Mouse (Mus musculus): Measurements from ENCODE around the gene Rapgef1. TPM values are rescaled to one million over a fixed set of nuclear protein-coding genes. Genes with fewer than 3 reads are reported as not detected.

Gene Rapgef1
- polyA plus RNA-seq (2017; shearing (Covaris generic)): 10 to 100 TPM; 28.7 to 35.9 TPM

DNA sequence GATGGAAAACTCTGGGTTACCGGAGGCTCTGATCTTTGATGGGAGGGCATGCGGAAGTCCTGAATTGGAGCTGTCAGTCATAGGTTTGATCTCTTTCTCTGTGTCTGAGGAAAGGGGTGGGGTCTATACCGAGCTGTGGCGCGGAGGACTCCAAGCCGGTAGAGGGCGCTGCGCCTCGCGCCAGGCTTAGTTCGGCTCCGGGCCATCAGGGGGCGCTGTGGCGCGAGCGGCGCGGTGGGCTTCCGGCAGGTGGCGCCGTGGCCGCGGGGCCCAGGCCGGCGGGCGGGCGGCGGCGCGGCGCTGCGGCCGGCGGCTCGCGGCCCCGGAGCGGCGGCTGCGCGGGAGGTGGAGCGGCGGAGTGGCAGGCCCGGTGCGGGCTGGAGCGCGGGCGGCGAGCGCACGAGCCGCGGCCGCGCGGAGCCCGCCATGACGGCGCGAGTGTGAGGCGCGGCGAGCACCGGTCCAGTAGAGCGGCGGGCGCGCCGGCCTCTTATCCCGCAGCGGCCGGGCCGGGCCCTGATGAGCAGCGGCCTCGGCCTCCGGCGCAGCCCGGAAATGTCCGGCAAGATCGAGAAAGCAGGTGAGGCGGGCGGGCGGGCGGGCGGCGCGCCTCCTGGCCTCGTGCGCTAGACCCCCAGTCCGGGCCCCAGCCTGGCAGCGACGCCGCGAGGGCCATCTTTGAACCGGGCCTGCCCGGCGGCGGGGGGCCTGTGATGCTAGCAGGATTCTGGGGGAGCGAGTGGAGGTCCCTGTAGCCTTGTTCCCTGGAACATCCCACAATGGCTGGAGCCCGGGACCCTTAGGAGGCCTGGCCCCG lies at the start of gene Rapgef1:
Rapgef1 (plus strand) TSS at position 237 of the 817 bp plus-strand sequence.
- ATAC-seq: peak; percentile 80

DNA sequence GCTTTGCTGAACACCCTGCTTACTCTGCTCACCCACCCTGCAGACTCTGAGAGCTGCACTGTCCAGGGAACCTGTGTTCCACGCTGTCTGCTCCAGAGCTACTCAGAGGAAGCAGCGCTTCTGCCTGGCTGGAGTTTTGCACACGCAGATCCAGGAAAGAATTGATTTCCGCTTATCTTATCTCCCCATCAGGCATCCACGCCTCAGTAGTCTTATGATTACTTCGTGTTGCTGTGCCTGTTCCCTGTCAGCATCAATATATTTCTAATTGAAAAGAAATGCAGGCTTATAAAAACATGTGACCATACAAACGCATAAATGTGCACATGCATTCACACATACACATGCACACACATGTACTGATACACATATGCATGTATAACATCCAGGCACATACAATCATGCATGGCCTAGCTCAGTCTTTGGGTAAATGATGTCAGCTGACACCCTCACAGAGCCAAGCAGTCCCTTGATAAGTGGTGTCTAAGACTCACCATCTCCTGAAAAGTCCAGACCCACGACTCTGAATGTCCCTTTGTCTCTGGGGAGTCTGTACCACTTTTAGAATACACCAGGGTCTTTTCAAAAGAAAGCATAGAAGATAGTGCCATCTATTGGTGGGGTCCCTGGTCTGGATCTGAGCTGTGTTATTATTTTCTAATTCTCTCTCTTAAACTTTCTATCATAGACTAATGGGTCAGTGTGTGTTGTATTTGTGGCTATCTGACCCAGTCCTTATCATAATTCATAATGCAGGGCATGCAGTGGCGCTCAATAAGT lies 47.4 kb upstream of the Rapgef1 start:
- ATAC-seq: no peak

DNA sequence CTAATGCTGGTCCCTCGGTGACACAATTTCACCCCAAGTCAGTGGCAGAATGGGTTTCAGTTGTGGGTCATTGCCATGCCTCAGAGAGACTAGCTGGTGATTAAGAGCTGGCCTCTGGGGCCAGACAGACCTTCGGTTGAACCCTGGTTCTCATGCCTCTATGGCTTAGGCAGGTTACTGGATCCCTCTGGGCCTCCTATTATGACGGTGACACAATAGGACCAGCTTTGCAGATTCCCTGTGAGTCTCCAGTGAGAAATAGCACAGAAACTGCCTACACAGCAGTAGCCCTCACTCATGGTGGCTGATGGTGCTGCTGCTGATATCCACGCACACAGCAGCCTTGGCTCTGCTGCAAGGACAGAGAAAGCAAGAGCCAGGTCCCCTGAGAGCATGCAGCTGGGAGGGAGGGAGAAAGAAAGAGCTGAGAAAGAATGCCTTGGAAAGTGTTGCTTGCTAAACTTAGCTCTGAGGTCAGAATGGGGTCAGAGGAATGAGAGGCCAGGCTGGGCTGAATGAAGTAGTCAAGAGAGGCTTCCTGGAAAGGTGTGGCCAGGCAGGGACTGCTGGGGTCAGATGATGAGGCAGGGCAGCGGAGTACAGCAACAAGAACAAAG lies 46.6 kb upstream of the Rapgef1 start:
- ATAC-seq: no peak

DNA sequence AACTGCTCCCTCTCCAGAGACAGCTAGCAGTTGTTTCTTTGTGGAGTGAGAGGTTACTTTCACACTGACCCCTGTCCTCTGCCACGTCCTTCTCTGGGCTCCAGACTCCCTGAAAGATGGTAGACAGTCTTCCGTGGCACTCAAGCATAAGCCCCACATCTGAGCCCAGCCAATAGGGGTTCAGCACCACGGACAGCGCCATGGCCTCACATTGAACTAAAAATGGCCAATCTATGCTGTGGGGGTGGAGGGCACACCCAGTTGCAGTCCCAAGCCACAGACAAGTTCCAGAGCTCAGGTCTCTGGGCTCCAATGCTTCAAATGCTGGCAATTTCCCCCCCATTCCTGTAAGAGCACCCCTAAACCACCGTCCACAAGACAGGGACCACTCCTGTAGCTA lies 45.9 kb upstream of the Rapgef1 start:
- no peak for ATAC-seq

DNA sequence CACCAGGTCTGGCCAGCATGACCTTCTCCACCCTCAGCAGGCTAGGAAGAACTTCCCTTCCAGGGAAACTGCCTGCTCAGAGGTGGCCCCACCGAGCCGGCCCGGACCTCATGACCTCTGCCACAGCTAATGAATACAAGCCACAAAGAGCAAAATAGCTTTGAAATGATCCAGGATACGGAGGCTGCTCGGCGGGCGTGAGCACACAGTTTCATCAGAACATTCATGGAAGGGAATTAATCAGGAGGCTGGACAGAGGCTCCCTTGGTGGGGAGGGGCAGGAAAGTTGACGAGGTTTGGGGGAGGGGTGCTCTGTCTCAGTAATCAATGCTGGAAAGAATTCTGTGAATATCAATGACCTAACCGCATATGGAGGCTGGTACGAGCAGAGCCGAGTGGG lies 45.3 kb upstream of the Rapgef1 start:
- no peak for ATAC-seq

DNA sequence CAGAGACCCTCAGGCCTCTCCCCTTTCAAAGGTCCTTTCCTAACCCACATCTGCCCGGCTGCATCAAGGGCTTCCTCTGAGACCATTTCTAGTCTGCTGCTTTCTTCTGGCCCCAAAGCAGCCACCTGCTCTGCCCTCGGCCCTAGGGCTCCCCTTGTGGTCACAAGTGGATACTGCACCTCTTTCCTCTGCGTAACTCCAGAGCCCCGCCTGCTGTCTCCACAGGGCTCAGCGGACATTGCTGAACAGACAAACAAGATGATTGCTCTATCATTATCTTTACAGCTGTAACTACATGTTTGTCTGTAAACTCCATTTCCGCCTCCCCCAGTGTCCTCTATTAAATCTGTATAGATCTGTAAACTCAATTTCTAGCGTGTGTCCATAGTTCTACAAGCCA lies 37.1 kb upstream of the Rapgef1 start:
- ATAC-seq: no peak

DNA sequence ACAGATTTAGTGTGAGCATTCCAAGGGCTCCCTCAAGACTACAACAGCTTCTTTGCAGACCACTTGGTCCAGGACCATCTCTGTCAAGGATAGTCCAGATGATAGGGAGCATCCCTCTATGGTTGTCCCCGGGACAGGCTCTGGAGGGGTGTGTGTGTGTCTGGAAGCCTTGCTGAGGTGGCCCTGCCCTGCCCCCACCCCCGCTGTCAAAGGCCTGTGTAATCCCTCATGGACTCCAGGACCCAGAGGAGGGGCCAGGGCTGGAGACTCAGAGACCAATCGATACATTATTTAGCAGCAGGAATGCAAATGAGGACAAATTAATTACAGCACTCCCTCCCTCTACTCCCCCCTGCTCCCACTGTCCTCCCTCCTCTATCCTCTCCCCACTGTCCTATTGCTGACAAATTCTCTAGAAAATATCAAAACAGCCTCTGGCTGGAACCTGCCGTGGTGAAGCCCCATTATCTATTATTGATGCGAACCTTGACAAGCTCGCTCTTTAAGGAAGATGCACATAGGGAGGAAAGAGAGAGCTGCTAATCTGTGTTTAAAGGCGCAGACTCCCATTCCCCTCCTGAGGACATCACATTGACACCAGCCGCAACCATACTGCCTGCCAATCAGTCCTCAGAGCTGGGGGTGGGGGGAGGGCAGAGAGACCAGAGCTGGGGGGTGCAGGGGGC lies 33.4 kb upstream of the Rapgef1 start:
- ATAC-seq: no peak

DNA sequence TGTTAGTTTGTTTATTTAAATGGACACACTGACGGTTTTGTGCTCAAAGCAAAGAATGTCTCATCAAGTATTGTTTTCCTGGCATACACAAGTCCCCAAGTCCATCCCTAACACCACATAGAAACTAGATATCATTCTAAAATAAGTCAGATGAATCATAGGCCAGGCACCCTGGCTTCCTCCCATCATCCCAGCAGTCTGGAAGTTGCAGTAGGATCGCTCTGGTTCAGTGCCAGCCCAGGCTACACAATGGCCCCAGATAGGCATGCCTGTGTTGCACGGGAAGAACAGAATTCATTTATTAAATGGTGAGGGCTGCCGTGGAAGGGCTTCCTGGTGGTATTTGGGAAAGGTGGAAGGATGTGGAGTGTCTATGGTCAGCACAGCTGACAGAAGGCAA lies 31.5 kb upstream of the Rapgef1 start:
- ATAC-seq: no peak

DNA sequence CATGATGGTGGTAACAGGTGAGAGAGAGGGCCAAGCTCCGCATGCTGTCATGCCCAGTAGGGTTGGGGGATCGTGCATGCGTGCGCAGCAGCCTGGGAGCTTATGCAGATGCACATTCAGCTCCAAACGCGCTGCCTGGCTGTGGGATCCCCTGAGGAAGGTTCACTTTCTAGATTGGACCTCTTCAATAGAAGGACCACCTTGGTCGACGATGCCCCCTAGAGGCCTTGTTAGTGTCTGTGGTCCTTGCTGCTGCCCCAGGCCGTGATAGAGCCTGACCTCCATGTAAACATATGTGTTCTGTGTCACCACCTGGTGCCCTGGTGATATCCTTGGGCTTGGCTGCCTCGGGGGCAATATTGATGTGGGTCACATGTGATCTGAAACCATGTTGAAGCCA lies 30.3 kb upstream of the Rapgef1 start:
- no peak for ATAC-seq

DNA sequence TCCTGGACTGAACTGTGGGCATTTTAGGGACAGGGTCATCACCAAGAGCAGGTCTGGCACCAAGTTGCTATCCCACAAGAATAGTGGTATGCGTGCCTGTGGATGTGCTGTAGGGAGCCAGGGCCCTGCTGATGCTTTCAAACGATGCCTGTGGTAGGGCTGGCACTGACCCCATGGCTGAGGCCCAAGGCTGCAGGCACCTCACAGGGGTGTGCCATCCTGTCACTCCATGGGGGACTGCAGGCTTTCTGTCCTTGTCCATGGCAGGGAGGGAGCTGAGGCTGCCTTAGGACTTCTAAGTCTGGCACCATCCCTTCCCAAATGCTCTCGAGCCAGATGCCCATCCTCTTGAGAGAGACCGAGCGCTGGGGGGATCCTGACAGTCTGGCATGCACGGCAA lies 27.9 kb upstream of the Rapgef1 start:
- no peak for ATAC-seq

DNA sequence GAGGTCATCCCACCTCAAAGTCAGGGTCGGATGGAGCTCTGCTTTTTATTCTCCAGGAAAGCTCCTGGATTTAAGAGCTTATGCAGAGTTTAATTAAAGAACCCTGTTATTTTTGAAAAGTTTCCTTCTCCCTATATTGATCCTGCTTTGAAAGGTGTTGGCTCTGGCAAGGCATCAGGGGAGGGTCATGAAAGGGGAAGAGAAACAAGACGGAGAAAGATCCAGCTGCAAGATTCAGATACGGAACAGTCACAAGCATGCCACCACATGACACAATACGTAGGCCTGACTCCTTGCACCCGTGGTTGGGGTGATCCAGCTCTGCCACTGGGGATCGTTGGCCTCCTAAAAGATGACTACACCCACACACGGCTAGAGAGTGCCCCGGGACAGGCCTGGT lies 27.0 kb upstream of the Rapgef1 start:
- ATAC-seq: no peak

DNA sequence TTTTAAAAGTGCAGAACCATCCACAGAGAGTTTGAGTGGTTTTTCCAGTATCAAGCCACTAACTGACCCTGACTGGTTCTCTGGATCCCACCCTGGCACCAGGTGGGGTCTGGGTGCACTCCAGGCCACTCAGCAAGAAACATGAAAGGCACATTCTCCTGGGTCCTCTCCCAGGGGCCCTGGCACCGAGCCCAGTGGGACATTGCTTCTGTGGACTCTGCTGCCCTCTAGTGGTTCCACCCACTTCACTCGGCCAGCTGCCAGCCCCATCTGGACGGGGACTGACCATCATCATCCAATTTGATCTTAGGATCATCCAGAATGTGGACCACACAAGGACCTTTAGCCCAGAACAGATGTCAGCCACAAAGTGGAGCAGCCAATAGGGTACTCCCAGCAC lies 15.6 kb upstream of the Rapgef1 start:
- ATAC-seq: no peak

DNA sequence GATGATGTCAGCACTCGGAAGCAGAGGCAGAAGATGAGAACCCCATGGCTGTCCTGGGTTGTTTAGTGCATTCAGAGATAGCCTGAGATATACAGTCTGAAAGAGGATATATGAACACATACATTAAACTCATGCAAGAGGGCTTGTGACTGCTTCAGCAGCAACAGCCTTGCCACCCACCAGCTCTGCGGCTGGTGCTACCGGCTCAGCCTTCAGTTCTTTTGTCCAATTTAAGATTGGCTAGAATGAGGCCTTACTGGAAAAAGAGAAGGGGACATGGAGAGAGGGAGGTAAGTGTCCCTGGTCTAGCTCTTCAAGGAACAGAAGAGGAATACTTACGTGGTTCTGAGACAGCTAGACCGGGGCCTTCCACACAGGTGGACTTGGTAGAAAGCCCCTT lies 13.9 kb upstream of the Rapgef1 start:
- no peak for ATAC-seq

DNA sequence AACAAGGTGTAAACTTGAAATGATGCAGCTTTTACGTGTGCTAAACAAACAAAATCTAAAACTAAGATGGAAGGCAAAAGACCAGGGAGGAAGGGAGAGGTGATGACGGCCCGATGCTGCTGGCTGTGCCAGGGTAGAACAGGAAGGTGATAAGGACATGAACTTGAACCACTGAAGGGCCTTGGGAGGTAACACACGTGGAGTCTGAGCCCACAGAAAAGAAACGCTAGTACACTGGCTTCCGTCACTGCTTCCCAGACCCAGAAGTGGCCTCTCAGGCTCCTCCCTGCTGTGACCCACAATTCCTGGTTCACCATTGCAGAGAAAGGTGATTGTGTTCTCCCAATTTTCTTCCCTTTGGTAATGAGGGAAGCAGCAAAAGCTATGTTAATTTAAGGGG lies 13.1 kb upstream of the Rapgef1 start:
- ATAC-seq: no peak

DNA sequence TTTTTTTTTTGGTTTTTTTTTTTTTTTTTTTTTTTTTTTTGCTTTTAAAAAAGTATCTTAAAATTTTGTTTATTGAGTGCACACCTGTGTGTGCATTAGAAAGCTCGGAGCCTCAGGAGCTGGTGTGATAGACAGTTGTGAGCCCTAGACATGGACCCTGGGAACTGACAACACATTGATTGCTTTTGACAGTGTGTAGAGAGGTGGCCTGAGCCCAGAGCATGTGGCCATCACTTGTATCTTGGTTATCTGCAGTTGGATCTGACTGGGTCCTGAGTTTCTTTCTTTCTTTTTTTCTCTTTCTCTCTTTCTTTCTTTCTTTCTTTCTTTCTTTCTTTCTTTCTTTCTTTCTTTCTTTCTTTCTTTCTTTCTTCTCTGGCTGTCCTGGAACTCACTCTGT lies 2.2 kb upstream of the Rapgef1 start:
- no peak for ATAC-seq

DNA sequence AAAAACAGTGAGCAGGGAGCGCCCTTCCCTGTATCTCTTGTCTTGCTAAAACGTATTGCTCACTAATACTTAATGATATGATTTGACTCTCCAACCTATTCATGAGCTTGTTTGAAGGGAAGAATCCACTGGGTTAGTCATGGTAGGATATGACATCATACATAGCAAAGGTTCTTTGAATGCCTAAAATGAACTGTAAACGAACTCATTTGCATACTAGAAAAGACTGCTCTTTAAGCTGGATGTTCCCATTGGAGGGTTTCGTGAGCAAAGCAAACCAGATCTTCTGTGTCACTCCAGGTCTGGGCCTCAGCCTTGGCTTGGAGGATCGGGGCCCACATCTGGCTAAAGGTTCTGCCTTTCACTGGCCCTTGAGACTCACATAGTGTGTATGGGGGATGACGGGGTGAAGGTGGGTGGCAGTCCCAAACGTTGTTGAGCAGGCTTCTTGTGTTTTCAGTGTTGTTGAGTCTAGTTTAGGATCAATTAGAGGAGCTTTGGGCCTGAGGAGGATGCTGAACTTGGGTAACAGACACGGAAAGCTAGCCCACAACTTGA lies 515 bp upstream of the Rapgef1 start:
- peak; percentile 12 for ATAC-seq

DNA sequence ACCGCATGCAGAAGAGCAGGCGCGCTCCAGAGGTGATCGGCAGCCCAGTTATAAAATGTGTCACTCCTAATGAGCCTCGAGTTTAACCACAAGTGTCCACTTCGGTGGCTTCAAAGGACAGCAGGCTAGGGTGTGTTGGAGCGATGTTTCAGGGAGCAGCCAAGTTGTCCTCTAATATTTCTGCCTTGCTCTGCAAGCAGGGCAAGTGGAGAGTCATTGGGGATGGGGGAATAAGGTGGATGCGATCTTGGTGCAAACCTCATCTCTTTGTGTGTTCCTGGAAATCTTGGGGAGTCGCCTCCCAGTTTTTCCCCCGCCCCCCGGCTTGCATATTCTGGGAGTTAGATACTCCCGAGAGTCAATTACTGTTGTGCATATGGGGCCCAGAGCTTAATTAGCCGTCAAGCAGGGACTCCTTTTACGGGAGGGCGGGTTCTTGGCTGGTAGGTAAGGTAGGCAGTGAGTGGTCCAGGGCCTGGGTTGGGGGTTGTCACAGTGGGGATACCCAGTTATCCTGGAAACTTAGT lies 844 bp downstream of the Rapgef1 start:
- no peak for ATAC-seq

DNA sequence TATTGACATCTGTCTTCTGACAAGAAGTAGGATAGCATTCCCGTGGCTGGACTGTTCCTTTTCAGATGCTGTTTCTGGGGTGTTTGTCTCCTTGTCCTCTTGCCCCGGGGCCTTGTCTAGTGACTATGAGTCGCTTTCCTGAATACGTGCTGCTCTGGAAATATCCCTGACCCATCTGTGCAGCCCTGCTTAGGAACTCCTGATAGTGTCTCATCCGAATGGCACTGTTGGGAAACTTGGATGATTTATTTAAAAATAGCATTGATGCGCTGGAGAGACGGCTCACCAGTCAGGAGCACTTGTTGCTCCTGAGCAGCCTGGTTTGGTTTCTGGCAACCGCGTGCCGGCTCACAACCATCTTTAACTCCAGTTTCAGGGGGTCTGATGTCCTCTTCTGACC lies 1.6 kb downstream of the Rapgef1 start:
- ATAC-seq: no peak

DNA sequence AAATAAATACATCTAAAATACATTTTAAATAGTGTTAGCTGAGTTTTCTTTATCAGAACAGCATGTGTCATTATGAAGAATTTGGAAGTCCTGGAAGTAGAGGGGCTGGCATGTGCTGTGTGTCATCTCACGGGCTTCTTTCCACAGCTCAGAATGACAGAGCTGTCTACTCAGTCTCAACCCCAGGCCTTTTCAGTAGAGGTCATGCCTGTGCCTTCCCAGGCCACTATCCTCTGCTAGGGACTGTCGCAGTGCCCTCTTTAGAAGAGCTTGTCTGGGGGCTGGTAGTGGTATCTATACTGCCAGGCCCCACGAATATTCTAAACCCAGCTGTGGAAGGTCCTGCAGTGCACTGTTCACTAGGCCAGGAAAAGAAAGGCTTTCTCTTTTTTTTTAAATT lies 2.1 kb downstream of the Rapgef1 start:
- no peak for ATAC-seq

DNA sequence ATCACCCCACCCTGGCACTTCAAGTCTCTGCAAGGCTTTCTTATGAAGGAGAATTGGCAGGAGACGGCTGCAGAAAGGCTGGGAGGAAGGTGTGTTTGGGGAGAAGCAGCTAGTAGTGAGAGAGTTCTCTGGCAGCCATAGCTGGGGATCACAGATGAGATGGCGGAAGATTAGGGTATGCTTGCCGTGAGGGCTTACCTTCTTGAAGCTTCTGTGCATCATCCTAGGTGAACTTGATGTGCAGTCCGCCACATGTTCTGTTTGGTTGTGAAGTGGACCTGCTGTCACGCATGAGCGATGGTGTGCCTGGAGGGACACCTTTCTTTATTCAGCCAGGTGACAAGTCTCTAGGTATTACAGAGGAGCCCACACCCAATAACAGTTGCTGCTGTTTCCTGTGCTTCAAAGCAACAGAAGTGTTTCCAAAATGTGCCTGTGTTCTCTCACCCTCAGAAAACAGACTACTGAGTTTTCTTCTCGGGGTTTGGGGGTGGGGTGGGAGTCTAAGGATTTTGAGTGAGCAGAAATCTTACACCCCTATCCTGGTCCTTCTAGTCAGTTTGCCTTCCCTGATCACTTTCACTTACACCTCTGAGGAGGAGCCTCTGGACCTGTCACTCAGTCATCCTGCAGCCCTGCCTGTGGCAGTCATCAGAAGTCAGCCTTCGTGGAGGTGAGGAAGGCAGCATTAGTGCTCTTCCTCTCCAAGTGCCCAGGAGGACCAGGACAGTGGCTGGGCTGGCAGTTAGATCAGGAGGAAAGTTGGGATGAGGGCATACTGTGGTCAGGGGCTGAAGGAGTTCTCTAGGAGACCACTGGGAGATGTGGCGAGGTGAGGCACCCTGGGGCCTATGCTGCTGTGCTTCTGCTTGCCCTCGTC lies 2.8 kb downstream of the Rapgef1 start:
- ATAC-seq: peak; percentile 37
